Mouse (Mus musculus) midbrain, embryonic 16.5 days (tissue): ENCODE results near the gene Gm1673. TPM values are rescaled to one million over a fixed set of nuclear protein-coding genes. Genes with fewer than 3 reads are reported as not detected.

Source experiments
- polyA plus RNA-seq: library from polyadenylated mRNA; unstranded; fragments of >200 nt; fragmentation: Nextera tagmentation; extraction: Ambion mirVana; gene quantifications from 2 replicates; pipeline ENCODE4 v1.2.1, GENCODE M21; 2015

The Gm1673 gene
- polyA plus RNA-seq, 1 experiment from 2014 or later = 658 TPM

Other genes starting within 250 kb of the Gm1673 start
- 69.1 and 71.5 TPM in 2 replicates for gene Letm1, start 200.6 kb upstream of the Gm1673 start, polyA plus RNA-seq
- gene Nsd2, start 162.7 kb upstream of the Gm1673 start, polyA plus RNA-seq = 75.9 and 84.5 TPM in 2 replicates
- 38.9 and 40.4 TPM in 2 replicates for gene Nelfa, start 47.0 kb upstream of the Gm1673 start, polyA plus RNA-seq
- gene Nat8l, start 12.6 kb downstream of the Gm1673 start, polyA plus RNA-seq = 4.4 and 4.6 TPM in 2 replicates
- 0.18 and 0.26 TPM in 2 replicates for gene Poln, start 186.0 kb downstream of the Gm1673 start, polyA plus RNA-seq
- gene Haus3, start 186.1 kb downstream of the Gm1673 start, polyA plus RNA-seq = 10.5 and 14.4 TPM in 2 replicates
- gene Mxd4, start 204.3 kb downstream of the Gm1673 start, polyA plus RNA-seq = 32.0 and 33.9 TPM in 2 replicates